Mouse (Mus musculus): ENCODE results near the gene Elp5.

GRCm38 (mm10) chr11:70015677-70016076 lies 33.4 kb upstream of the Elp5 start:
- no peak for TF ChIP-seq CTCF (IDR thresholded peaks at IDR 0.05; ENCODE audit: extremely low read depth, insufficient read length, insufficient replicate concordance, low read depth, low read length)
- no peak for TF ChIP-seq POLR2A (IDR thresholded peaks at IDR 0.05; ENCODE audit: low read depth, low read length)
